7 mouse cellular contexts compared by ENCODE assay signal in genomic region chr16:4595527-4595963, GRCm38 (mm10). TPM values are rescaled to one million over a fixed set of nuclear protein-coding genes. Genes with fewer than 3 reads are reported as not detected.
DNase-seq lines count a peak whose midpoint lies in the region; ATAC-seq and TF ChIP-seq lines count a peak whose summit lies in the region.

No protein-coding gene starts in this region.

- TF ChIP-seq POLR2A in spleen, adult 2 months (IDR thresholded peaks at IDR 0.05; ENCODE audit: low read depth, low read length) = no peak

- no peak for ATAC-seq in heart, embryonic 14.5 days (ENCODE audit: insufficient number of reproducible peaks, insufficient read depth, low FRiP score, low read depth)
- ATAC-seq in kidney, postnatal 0 days (replicated peaks; ENCODE audit: low FRiP score, low read depth) = peak; percentile 38

- H3K4me2 ChIP-seq in heart, embryonic 14.5 days (ENCODE audit: low read length) = peak overlapping the region; percentile 91
- H3K4me2 ChIP-seq in kidney, postnatal 0 days (ENCODE audit: low read length) = peak overlapping the region; percentile 68

- no peaks in the 10 kb centered on the region; the same call in 1 of the 2 replicates for H3K4me1 ChIP-seq in spleen, adult 2 months (ENCODE audit: control insufficient read depth, insufficient read depth, insufficient read length)
- peaks cover 55 to 58% of the 10 kb centered on the region in 2 experiments for H3K4me1 ChIP-seq in heart, embryonic 14.5 days (ENCODE audit: control insufficient read depth in 2 of 2, insufficient read depth in 2 of 2, low read length in 2 of 2)
- peaks cover 61% of the 10 kb centered on the region for H3K4me1 ChIP-seq in kidney, postnatal 0 days (replicated peaks; ENCODE audit: insufficient read depth, low read length)

- H3K27me3 ChIP-seq in spleen, adult 2 months (ENCODE audit: control insufficient read depth, insufficient read depth, low read length) = peaks cover 12% of the 10 kb centered on the region
- H3K27me3 ChIP-seq in heart, embryonic 14.5 days (ENCODE audit: control insufficient read depth, insufficient read depth, low read length) = no peaks in the 10 kb centered on the region
- no peaks in the 10 kb centered on the region for H3K27me3 ChIP-seq in kidney, postnatal 0 days (ENCODE audit: insufficient read depth, low read length)

- H3K27ac ChIP-seq in spleen, adult 2 months (ENCODE audit: insufficient read depth, low read length) = 0 out of 2 replicates have a peak overlapping the region, but pooled peaks have one; percentile 4
- peak overlapping the region; percentile 82 to 96 for H3K27ac ChIP-seq in heart, embryonic 14.5 days (replicated peaks in 1 of 2; ENCODE audit: control insufficient read depth in 1 of 2, insufficient read depth in 1 of 2, low read depth in 2 of 2, low read length in 2 of 2)
- H3K27ac ChIP-seq in kidney, postnatal 0 days = peak overlapping the region; percentile 98

- peak overlapping the region; percentile 61; the same call in 1 of the 2 replicates for H3K4me3 ChIP-seq in spleen, adult 2 months (ENCODE audit: extremely low read depth, insufficient read depth, insufficient read length)
- peak overlapping the region; percentile 76 to 85 for H3K4me3 ChIP-seq in heart, embryonic 14.5 days (ENCODE audit: control insufficient read depth in 1 of 2, insufficient read depth in 1 of 2, low read depth in 1 of 2, low read length in 2 of 2)
- peak overlapping the region; percentile 88 for H3K4me3 ChIP-seq in kidney, postnatal 0 days (replicated peaks; ENCODE audit: low read depth, low read length)

- TF ChIP-seq CTCF in spleen, adult 2 months (IDR thresholded peaks at IDR 0.05; ENCODE audit: extremely low read depth, insufficient read depth, insufficient read length, insufficient replicate concordance) = no peak
- TF ChIP-seq CTCF in kidney, postnatal 0 days (IDR thresholded peaks at IDR 0.05; ENCODE audit: low read depth) = peak; percentile 34; the same call in 1 of the 2 replicates

- H3K9me3 ChIP-seq in heart, embryonic 14.5 days (ENCODE audit: control insufficient read depth, low read length) = no peaks in the 10 kb centered on the region
- no peaks in the 10 kb centered on the region for H3K9me3 ChIP-seq in kidney, postnatal 0 days (replicated peaks; ENCODE audit: low read length)

- H3K36me3 ChIP-seq in spleen, adult 2 months (ENCODE audit: control insufficient read depth, insufficient read depth, low read length) = no peaks in the 10 kb centered on the region
- H3K36me3 ChIP-seq in heart, embryonic 14.5 days (ENCODE audit: control insufficient read depth, insufficient read depth, low read length) = peaks cover 8% of the 10 kb centered on the region
- H3K36me3 ChIP-seq in kidney, postnatal 0 days (ENCODE audit: insufficient read depth, low read length) = no peaks in the 10 kb centered on the region

- WGBS in spleen, adult 2 months = 85% methylated on average over 5 of the region's 5 CpGs
- WGBS in heart, embryonic 14.5 days = 8% methylated on average over 5 of the region's 5 CpGs
- 6% methylated on average over 5 of the region's 5 CpGs for WGBS in kidney, postnatal 0 days

- DNase-seq in spleen, adult 2 months (ENCODE audit: low read depth in 1 of 2, low spot score in 2 of 2) = no peak
- no peak for DNase-seq in spleen, postnatal 4 days (ENCODE audit: low spot score in 2 of 2)
- DNase-seq in cerebellum, postnatal 25 days = peak; percentile 46 to 64
- DNase-seq in kidney, postnatal 0 days (ENCODE audit: low spot score) = no peak
- peak; percentile 67 to 84 for DNase-seq in lung, postnatal 4 days
- no peak for DNase-seq in T-cell, adult 2 months (ENCODE audit: low spot score)

- peak overlapping the region; percentile 96 for H3K9ac ChIP-seq in heart, embryonic 14.5 days (ENCODE audit: low read length)
- peak overlapping the region; percentile 97 for H3K9ac ChIP-seq in kidney, postnatal 0 days (ENCODE audit: low read depth, low read length)

RNA-seq across cellular contexts. Expression of gene Glis2, which starts 1.0 kb away (rescaled TPM):
- 11.9 and 14.1 TPM in 2 replicates for polyA plus RNA-seq in spleen, adult 2 months (2012; rRNA removed)
- polyA plus RNA-seq in heart, embryonic 14.5 days (2014; fragmentation: Nextera tagmentation; extraction: Ambion mirVana) = 17.8 and 21.4 TPM in 2 replicates
- polyA plus RNA-seq in kidney, postnatal 0 days (2015; fragmentation: Nextera tagmentation; extraction: Ambion mirVana) = 74.6 and 78.8 TPM in 2 replicates

RNA-seq across cellular contexts. Expression of gene Pam16, which starts 29.2 kb away (rescaled TPM):
- 8.2 and 9.5 TPM in 2 replicates for polyA plus RNA-seq in spleen, adult 2 months (2012; rRNA removed)
- polyA plus RNA-seq in heart, embryonic 14.5 days (2014; fragmentation: Nextera tagmentation; extraction: Ambion mirVana) = 157 and 165 TPM in 2 replicates
- polyA plus RNA-seq in kidney, postnatal 0 days (2015; fragmentation: Nextera tagmentation; extraction: Ambion mirVana) = 105 and 106 TPM in 2 replicates

RNA-seq across cellular contexts. Expression of gene Tfap4, which starts 35.9 kb away (rescaled TPM):
- 5.6 and 8.7 TPM in 2 replicates for polyA plus RNA-seq in spleen, adult 2 months (2012; rRNA removed)
- 2.5 and 4.1 TPM in 2 replicates for polyA plus RNA-seq in heart, embryonic 14.5 days (2014; fragmentation: Nextera tagmentation; extraction: Ambion mirVana)
- polyA plus RNA-seq in kidney, postnatal 0 days (2015; fragmentation: Nextera tagmentation; extraction: Ambion mirVana) = 17.2 and 19.6 TPM in 2 replicates

RNA-seq across cellular contexts. Expression of gene Vasn, which starts 44.2 kb away (rescaled TPM):
- 23.6 and 31.3 TPM in 2 replicates for polyA plus RNA-seq in spleen, adult 2 months (2012; rRNA removed)
- 11.9 and 12.8 TPM in 2 replicates for polyA plus RNA-seq in heart, embryonic 14.5 days (2014; fragmentation: Nextera tagmentation; extraction: Ambion mirVana)
- 20.4 and 21.1 TPM in 2 replicates for polyA plus RNA-seq in kidney, postnatal 0 days (2015; fragmentation: Nextera tagmentation; extraction: Ambion mirVana)

RNA-seq across cellular contexts. Expression of gene Dnaja3, which starts 44.2 kb away (rescaled TPM):
- polyA plus RNA-seq in spleen, adult 2 months (2012; rRNA removed) = 11.0 and 12.1 TPM in 2 replicates
- polyA plus RNA-seq in heart, embryonic 14.5 days (2014; fragmentation: Nextera tagmentation; extraction: Ambion mirVana) = 68.9 and 70.3 TPM in 2 replicates
- 87.8 and 89.3 TPM in 2 replicates for polyA plus RNA-seq in kidney, postnatal 0 days (2015; fragmentation: Nextera tagmentation; extraction: Ambion mirVana)

Comparison
In these comparisons a context has a peak if more than half of its experiments do, and no peak if none do; other contexts are left out.
1. DNase-seq: peak in cerebellum, postnatal 25 days (2 of 2) and lung, postnatal 4 days (2 of 2); none in spleen, adult 2 months (0 of 2), spleen, postnatal 4 days (0 of 2), kidney, postnatal 0 days (single experiment) and T-cell, adult 2 months (single experiment).
2. H3K27ac ChIP-seq: peak in every context shown above with its lines; median percentile 98 in kidney, postnatal 0 days; 89 in heart, embryonic 14.5 days; 4 in spleen, adult 2 months.
3. RNA of gene Pam16, which starts 29.2 kb away (polyA plus RNA-seq): 157 to 165 TPM in heart, embryonic 14.5 days and 105 to 106 TPM in kidney, postnatal 0 days; 8.2 to 9.5 TPM in spleen, adult 2 months; every median in the first group is over 10 times any median in the second.
4. Peak in every context shown above with its lines, with median percentiles within 50 percentile points of each other: H3K4me3 ChIP-seq.